Mouse (Mus musculus): ENCODE measurements around the gene Naa35.

Naa35 gene

DNA sequence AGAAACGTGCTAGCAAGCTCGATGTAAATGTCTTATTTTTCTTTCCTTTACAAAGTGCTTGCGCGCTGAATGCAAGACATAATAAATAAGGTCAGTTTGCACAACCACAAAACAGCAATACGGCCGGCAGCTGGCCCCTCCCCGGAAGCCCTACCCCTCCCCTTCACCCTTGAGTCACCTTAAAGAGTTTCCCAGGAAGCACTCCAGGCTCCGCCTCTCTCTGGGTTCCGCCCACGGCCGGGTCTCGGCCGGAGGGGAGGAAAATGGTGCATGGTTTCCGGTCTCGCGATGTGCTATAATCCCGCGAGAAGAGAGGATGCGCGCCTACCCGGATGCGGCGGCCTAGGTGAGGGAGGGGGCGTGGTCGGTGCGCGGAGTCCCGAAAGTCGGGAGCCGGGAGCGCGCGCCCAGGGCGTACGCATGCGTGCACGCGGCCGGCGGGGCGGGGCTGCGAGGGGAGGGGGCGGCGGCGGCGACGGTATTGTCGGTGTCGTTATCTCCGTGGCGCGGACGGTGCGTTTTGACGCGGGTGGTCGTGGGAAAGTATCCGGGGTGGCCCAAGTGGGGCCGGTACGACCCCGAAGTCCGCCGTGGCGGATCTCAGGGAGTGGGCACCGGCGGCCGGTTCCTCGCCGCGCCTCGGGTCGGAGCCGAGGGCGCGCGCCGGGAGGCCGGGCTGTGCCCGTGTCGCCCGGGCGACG lies at the start of gene Naa35, which contains the start of gene Agtpbp1:
TSS of gene Naa35 (plus strand) at position 313 of the 701 bp plus-strand sequence.
TSS of gene Agtpbp1 (minus strand) at position 281 of the 701 bp plus-strand sequence.
- peak; percentile 97 for ATAC-seq (ENCODE audit: insufficient number of reproducible peaks, low FRiP score, low TSS enrichment)

DNA sequence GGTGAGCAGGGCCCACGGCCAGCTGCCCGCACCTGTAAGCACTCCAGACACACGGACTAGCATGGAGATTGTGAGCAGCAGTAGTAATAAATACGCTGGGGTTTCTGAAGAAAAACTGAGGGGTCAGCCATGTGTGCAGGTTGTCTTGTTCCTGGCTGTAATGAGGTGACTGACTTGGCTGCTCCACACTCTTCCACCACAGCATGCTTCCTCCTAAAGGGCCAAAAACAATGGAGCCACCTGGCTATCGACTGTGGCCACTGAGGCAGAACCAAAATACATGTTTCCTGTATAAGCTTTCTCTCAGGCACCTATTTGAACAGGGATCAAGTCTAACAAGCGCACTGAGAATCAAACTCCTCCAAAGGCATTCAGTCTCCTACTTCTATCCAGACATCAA lies 49.3 kb upstream of the Naa35 start:
- ATAC-seq (ENCODE audit: insufficient number of reproducible peaks, low FRiP score, low TSS enrichment): peak; percentile 84

DNA sequence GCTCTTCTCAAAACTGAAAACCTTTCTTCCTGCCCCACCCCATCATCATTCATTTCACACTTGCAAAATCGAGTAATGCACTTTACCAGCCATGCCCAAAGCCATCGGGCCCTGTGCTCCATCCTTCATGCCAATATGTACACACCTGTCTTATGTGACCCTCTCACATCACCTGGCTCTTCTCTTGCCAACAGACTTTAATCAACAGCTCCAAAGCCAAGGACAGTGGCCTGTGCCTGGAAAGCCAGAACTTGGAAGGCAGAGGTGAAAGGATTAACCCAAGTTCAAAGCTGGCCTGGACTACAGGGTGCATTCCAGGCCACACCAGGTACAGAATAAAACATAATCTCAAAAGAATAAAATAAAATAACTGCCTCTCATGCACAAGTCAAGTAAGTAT lies 48.4 kb upstream of the Naa35 start:
- no peak for ATAC-seq (ENCODE audit: insufficient number of reproducible peaks, low FRiP score, low TSS enrichment)

DNA sequence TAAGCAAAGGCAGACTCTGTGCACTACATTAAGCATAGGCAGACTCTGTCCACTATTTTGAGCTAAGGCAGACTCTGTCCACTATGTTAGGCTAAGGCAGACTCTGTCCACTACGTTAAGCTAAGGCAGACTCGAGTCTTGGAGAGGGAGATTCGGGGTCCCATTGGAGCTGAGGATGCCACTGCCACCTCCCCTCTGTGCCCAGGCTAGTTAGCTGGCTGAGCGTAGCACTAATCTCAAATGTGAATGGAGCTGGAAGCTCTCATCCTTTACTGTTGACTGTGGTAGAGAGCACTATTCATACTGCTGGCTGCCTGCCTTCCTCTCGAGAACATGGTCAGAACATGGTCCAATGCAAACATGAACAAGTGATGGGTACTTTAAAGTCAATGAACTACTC lies 46.4 kb upstream of the Naa35 start:
- ATAC-seq (ENCODE audit: insufficient number of reproducible peaks, low FRiP score, low TSS enrichment): no peak

DNA sequence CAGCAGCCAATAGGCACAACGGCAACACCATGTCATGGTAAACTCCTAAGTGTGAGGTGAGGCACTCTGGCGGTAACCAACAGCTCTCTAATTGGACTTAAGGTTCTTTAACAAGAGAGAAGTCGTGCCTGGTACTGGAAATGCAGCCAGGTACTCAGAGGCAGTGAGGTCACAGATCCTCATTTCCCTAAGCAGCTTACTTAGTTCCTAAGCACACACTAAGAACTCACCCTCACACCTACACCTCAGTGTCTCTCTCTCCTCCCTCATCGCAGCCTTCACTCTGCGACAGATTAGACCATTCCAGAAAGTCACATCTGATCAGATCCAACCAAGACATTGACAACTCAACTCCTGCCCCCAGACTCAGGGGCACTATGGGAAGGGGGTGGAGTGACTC lies 45.0 kb upstream of the Naa35 start:
- ATAC-seq (ENCODE audit: insufficient number of reproducible peaks, low FRiP score, low TSS enrichment): no peak

DNA sequence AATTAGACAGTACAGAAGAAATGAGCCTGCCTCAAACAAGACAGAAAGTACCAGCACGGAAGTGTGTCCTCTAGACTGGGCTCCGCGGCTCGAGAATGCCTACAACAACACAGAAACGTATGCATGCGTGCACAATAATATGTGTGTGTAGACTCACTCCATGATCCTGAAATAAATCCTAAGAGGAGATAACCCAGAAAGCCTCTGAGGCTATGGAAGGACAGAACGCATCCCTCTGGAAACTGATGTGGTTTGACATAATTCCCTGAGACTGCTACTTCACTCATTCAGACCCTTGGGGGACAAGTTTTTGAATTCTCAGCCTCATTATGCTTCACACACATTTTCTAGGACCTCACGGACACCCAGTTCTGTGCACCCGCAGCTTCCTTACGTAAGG lies 42.6 kb upstream of the Naa35 start:
- no peak for ATAC-seq (ENCODE audit: insufficient number of reproducible peaks, low FRiP score, low TSS enrichment)

DNA sequence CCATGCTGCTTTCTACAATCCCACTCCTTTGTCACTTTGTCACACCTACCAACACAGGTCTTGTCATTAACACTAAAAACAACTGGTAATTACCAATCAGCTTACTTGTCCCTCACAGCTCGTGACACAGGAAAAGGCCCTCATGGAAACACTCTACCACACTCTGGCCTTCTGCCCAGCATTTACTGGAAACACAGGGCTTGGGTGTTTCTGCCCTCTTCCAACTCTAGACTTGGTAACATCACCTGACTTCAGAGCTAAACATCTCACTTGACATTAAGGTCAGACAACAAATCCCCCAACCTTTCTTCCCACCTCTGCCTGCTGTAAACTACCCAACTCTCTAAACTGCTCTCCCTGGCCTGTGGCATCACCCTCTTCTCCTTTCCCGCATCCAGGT lies 38.0 kb upstream of the Naa35 start:
- no peak for ATAC-seq (ENCODE audit: insufficient number of reproducible peaks, low FRiP score, low TSS enrichment)

DNA sequence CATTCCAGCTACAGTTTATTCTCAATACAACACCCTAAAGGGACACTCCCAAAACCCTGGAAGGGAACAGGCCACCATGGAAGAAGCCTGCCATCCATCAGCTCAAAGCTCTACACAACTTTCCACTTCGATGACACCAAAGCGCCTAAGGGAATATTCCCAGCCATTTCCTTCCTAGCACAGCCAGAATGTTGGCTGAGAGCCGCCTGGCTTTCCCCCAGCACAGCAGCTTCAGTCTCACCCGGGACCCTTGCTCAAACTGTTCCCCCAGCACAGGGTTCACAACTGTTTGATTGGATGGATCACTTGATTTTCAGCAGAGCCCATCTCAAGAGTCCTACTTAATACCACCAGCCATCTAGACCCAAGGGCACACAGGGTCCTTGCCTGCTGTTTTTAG lies 37.3 kb upstream of the Naa35 start:
- ATAC-seq (ENCODE audit: insufficient number of reproducible peaks, low FRiP score, low TSS enrichment): no peak

DNA sequence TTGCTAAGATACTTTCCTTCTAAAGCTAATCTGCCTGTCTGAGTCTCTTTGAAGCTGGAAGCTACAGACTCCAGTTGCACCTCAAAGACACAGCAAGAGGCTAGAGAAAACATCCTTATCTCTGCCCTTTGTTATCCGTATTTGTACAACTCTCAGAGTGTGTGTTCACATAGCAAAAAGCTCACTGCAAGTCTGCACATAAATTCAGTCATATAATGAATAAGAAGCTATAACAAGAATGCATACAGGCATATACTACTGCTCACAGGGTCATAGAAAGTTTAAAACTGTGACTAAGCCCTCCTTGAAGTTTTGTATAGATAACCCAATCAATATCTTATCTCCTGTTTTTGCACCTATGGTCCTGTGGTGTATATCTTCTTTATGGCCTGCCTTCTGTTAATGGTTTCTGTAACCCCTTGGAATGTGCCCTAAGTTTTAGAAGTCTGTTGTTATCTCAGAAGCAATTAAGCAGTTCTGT lies 35.7 kb upstream of the Naa35 start:
- no peak for ATAC-seq (ENCODE audit: insufficient number of reproducible peaks, low FRiP score, low TSS enrichment)

DNA sequence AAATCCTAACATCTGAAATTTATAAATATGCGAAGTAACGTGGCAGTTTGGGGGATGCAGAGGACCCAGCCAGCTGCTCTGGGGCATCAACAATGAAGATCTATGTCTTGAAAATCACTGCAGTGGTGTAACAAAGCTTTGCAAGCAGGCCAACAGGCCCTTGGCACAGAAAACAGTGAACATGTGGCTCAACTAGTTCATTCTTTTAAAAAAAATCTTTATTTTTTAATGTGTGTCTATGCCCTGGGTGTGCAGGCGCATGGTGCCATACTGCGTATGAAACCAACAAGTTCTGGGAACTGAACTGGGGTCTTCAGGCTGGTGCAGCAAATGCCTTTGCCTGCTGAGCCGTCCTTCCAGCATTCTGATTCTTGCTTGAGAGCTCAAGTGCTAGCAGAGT lies 32.8 kb upstream of the Naa35 start:
- ATAC-seq (ENCODE audit: insufficient number of reproducible peaks, low FRiP score, low TSS enrichment): no peak

DNA sequence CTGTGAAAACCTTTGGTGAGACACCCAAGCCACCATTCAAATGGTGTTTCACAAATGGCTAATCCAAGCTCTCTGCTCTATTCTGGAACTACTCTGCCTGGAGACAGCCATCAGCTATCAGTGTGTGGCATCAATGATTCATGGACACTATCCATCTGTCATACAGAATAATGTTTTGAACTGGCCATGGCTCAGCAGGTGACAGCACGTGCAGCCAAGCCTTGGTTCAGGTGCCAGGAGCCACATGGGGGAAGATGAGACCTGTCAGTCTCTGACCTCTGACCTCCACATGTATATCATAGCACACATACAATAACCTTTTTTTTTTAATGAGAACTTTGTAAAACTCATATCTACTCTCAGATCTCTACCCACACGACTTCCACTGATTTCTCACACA lies 32.3 kb upstream of the Naa35 start:
- ATAC-seq (ENCODE audit: insufficient number of reproducible peaks, low FRiP score, low TSS enrichment): no peak; the same call in 1 of the 2 replicates

DNA sequence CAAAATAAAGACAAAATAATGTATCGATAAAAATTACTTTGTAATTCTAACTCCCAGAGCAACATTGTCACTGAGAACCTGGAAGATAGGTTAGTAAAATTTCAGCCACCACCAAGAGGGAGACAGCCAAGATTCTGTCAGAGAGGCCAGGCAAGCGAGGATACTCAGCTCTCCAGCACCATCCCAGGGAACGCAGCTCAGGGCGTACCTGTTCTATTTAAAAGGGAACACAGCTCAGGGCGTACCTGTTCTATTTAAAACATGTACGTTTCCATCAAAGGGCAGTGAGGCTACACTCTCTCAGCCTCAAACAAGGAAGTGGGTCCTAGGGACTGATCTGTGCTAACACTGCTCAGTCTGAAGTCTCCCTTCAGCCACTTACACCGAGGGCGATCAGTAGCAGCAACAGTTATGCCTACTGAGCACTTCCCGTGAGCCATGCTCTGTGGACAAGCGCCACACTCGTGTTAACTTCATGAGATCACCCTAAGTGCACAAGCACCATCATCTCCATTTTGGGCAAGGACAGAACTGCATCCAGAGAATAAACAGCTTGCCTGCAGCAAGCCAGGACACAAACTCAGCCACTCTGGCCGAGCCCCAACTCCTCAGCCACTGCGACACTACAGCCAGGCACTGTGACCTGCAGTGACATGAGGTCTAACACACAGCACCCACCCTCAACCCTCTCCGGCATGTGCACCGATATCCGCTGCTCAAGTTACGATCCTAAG lies 30.1 kb upstream of the Naa35 start:
- ATAC-seq (ENCODE audit: insufficient number of reproducible peaks, low FRiP score, low TSS enrichment): 0 out of 2 replicates have a peak, but pooled peaks have one; percentile 15

DNA sequence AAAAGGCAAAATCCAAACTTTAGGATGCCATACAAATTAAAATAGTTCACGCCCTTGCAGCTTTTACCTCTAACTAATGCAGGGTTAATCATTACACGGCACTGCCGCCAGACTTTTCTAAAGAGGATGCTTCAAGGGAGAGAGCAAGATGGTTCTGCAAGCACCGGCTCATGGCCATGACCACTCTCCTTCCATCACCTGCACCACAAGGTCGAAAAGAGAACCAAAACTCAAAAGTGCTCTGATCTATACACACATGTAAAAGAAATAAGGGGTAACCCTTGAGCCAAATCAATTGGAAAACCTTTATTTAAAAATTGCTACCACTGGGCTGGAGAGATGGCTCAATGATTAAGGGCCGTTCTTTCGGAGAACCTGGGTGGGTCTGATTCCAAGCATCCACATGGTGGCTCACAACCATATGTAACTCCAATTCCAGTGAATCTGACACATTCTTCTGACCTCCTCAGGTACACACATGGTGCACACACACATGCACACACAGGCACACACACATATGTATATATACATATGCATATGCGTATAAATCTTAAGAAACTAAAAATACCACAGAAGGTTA lies 29.4 kb upstream of the Naa35 start:
- ATAC-seq (ENCODE audit: insufficient number of reproducible peaks, low FRiP score, low TSS enrichment): no peak

DNA sequence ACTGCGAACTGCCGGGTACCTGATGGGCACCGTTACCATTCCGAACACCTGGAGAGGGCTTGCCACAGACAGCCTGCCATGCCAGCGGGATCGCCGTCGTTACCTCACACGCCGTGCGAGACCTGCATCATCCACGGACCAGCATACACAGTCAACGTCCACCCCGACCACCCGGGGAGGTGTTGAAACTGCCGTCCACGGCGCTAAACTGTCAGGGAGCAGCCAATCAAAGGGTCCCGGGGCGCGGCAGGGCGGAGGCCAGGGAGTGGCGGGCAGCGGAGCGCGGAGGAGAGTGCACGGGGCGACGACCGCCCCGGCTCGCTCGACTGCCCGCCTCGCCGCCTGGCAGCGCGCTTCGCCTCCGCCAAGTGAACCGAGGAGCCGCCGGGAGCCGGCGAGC lies 28.4 kb upstream of the Naa35 start:
- peak; percentile 50; the same call in 1 of the 2 replicates for ATAC-seq (ENCODE audit: insufficient number of reproducible peaks, low FRiP score, low TSS enrichment)

DNA sequence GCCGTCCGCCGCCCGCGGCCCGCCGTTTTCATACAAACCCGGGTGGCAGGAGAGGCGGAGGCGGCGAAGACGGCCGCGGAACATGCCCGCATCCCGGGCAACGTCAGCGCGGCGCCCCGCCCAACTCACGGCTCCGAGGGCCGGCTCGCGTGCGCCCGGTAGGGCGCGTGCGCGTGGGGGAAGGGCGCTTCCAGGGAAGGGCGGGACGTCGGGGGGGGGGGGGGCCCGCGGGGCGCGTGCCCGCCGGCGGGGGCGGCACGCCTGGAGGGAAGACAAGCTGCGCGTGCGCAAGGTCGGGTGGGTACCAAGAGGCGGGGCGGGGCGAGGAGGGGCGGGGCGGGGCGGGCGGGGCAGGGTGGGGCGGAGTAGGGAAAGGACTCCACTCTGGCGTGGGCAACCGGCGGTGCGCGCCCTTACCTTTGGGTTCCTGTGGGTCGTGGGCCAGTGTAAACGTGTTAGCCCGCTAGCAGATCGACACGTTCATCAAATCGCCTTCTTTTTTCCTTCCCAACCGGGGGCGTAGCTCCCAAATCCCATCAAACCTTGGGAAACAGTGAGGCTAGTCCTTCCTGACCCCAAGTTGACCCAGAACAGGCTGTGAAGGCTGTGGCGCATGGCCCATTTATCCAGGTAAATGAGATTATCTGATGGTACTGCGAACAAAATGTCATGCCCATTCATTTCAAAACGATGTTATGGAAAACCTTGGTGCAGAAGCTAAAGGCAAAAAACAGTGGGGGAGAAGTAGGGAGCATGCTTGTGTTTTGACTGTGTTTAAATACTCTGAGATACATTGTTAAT lies 27.7 kb upstream of the Naa35 start:
- ATAC-seq (ENCODE audit: insufficient number of reproducible peaks, low FRiP score, low TSS enrichment): peak; percentile 76

DNA sequence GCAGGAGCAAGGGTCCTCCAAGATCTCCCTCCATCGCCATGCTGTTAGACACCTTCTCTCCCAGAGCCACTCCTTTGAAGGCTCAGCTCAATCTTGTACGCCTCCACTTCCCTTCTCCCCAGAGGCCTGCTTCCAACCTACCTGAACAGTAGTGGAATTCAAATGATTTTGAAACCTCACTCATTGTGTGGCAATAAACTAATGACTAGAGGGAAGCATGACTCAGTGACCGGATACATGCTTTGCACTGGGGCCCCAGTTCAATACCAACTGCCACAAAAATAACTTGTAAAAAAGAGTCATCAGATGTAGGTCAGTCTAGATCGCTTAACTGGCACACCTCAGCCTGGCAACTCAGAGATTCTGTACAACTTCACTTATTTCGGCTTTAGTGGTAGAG lies 26.3 kb upstream of the Naa35 start:
- no peak for ATAC-seq (ENCODE audit: insufficient number of reproducible peaks, low FRiP score, low TSS enrichment)

DNA sequence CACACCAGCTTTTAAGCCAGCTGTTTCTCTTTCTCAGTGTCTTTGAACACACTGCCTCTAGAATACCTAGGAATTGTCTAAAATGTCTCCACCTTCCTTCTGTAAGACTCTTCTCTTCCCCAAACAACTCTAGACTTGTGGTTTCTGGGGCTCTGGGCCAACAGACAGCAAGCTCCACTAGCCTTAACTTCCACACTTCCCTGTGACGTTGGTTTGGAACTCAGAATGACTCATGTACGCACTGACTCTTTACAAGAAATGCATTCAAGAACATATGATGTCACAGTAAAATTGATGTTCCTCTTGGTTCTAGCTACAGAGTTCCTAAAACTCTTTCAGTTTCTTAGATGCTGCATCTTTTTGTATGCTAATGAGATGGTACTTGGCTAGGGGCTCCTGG lies 22.6 kb upstream of the Naa35 start:
- no peak for ATAC-seq (ENCODE audit: insufficient number of reproducible peaks, low FRiP score, low TSS enrichment)

DNA sequence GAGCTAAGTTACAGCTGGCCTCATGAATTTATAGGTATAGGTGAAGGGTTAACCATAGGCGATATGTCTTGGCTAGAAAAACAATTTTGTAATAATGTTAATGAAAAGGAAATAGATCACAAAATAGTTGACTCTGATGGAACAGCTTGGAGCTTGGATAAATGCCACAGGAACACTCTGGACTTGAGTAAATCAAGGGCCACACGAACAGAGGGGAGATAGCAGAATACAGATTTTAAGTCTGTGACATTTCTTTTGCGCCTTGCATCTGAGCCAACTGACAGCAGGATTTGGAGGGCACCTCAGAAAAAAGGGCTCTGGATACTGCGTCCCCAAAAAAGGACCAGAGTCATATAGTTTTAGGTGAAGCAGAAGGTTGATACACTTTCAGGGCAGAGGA lies 20.6 kb upstream of the Naa35 start:
- no peak for ATAC-seq (ENCODE audit: insufficient number of reproducible peaks, low FRiP score, low TSS enrichment)

DNA sequence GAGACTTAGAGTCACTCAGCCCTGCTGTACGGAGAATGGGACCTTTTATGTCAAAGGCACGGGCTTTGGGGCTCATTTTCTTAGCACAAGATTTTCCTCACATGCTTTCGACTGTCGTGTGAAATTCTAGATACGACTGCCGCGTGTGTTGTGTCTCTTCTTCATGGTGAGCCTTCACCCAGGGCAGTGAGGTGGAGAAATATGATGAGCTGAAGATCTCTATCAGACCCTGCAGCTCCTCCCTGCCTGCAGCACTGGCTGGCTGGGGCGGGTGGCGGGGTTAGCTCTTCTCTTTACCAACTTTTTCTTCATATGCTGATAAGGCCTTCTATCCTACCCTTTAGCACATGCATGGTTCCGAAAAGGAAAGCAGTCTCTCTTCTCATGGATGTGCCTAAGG lies 20.1 kb upstream of the Naa35 start:
- no peak for ATAC-seq (ENCODE audit: insufficient number of reproducible peaks, low FRiP score, low TSS enrichment)

DNA sequence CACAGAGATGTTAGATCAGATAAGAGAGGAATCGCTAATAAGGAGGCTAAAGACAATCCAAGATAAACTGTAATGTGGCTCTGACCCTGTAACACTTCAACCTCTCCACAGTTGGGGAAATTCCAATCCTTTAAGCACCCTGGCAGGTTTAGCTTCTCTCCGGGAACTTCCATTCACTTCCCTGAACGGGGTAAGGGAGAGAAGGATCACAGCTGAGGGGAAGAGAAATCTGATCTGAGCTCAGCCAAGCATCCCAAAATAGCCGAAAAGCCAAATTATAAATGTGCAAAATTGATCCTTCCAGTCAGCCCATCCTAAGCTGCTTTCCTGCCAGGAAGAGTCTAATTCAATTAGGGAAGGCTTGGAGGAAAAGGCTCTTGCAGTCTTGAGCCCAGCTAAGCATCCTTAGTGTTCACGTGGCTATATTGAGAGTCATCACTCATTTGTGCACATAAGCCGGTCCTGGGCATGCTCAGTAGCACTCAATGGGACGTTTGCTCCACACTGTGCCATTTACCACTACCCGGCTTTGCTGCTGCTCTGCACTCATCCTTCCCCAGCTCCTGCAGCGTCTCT lies 19.0 kb upstream of the Naa35 start:
- ATAC-seq (ENCODE audit: insufficient number of reproducible peaks, low FRiP score, low TSS enrichment): no peak

Measured in cerebellum, adult (tissue).